Mouse (Mus musculus) thymus, postnatal 36 days (tissue): ENCODE measurements around the gene Gm7137.
"Not testable (repeated sequence)": the region's sequence is repeated elsewhere in the genome, so short reads cannot be mapped to it uniquely, and the experiment has no call there.

Experiments used
- DNase-seq, 2 experiments: peaks; one replicate each; pipeline ENCODE4 v3.0.0; 2022; ENCODE audit warnings: mixed read lengths in 2 of 2

The Gm7137 gene

DNA sequence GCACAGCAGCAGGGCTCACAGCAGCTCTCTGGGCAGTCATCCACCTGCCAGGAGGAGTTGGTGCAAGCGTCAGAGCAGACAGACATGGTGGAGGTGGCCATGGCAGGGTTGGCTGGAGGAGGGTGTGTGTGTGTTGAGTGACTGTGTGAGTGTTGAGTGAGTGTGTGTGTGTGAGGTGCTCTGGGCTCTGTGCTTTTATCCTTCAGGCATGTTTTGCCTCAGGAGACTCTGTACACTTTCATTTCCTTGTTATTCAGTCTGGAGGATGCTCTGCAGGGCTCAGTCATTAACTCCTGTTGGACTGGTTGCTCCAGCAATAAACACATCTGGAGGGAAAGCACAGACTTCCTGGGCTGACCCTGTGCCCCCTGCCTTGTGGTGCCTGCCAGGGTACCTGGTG, 36.7 kb downstream of the Gm7137 start, which contains the start of gene Gm9736:
Gm9736 (minus strand) TSS at position 101 of the 400 bp plus-strand sequence.
- not testable (repeated sequence) for DNase-seq

GRCm38 (mm10) chr10:77750686-77751085, 37.3 kb downstream of the Gm7137 start:
- not testable (repeated sequence) for DNase-seq

GRCm38 (mm10) chr10:77741924-77742688, 45.9 kb downstream of the Gm7137 start, which contains the start of gene Gm18596:
Gene Gm18596, minus strand, starts transcription at chr10:77742638.
- DNase-seq, result not testable (repeated sequence)

GRCm38 (mm10) chr10:77738929-77739328, 49.1 kb downstream of the Gm7137 start:
- DNase-seq, result no peak
